Mouse (Mus musculus) limb, embryonic 11.5 days (tissue): Measurements from ENCODE around the gene Rora. TPM values are rescaled to one million over a fixed set of nuclear protein-coding genes. Genes with fewer than 3 reads are reported as not detected.

ENCODE experiments used
- ATAC-seq: fragments of 200-750 bp; cut with Nextera tagmentation; 2 replicates; pipeline ENCODE4 v1.8.0; 2017; ENCODE audit warnings: low read depth; ENCODE audit not compliant: insufficient number of reproducible peaks, low FRiP score, low TSS enrichment
- DNase-seq: peaks from one replicate; pipeline ENCODE4 v3.0.0-alpha.2; 2015; ENCODE audit warnings: low spot score
- H3K27ac ChIP-seq: fragments of 300-500 bp; sonication (generic); replicated peaks from 2 replicates; pipeline ENCODE4 v1.5.1; 2014; ENCODE audit warnings: low read depth, mild to moderate bottlenecking, low read length
- H3K27me3 ChIP-seq: fragments of 300-500 bp; sonication (generic); 2 replicates; pipeline ENCODE4 v1.6.1; 2014; ENCODE audit warnings: mild to moderate bottlenecking, low read length, mixed read lengths; ENCODE audit not compliant: control insufficient read depth, insufficient read depth
- H3K36me3 ChIP-seq: fragments of 300-500 bp; sonication (generic); 2 replicates; pipeline ENCODE4 v1.6.1; 2014; ENCODE audit warnings: mild to moderate bottlenecking, low read length, moderate library complexity, mixed read lengths; ENCODE audit not compliant: control insufficient read depth, insufficient read depth
- H3K4me1 ChIP-seq: fragments of 300-500 bp; sonication (generic); 2 replicates; pipeline ENCODE4 v1.6.1; 2014; ENCODE audit warnings: low read length, mixed read lengths; ENCODE audit not compliant: control insufficient read depth, insufficient read depth
- H3K4me2 ChIP-seq: fragments of 300-500 bp; sonication (generic); 2 replicates; pipeline ENCODE4 v1.6.1; 2014; ENCODE audit warnings: low read depth, mild to moderate bottlenecking, moderate library complexity; ENCODE audit not compliant: severe bottlenecking
- H3K4me3 ChIP-seq: fragments of 300-500 bp; sonication (generic); 2 replicates; pipeline ENCODE4 v1.5.1; 2014; ENCODE audit warnings: low read depth, low read length
- H3K9ac ChIP-seq: fragments of 300-500 bp; sonication (generic); 2 replicates; pipeline ENCODE4 v1.6.1; 2014; ENCODE audit warnings: mild to moderate bottlenecking, low read length
- H3K9me3 ChIP-seq: fragments of 300-500 bp; sonication (generic); 2 replicates; pipeline ENCODE4 v1.6.1; 2016; ENCODE audit warnings: low read length; ENCODE audit not compliant: control insufficient read depth
- WGBS: fragments of 180-500 bp; shearing (Covaris S2); extraction: QIAGEN DNeasy Blood & Tissue Kit; methylation state at CpG from one replicate; pipeline ENCODE4 v1.1.7; 2014; 5-methylcytosine and 5-hydroxymethylcytosine counted together
- polyA plus RNA-seq: library from polyadenylated mRNA; unstranded; fragments of >200 nt; fragmentation: Nextera tagmentation; extraction: Ambion mirVana; gene quantifications from 2 replicates; pipeline ENCODE4 v1.2.1, GENCODE M21; 2014

Gene Rora
- polyA plus RNA-seq, 1 experiment from 2014 or later = 3.1 TPM

DNA sequence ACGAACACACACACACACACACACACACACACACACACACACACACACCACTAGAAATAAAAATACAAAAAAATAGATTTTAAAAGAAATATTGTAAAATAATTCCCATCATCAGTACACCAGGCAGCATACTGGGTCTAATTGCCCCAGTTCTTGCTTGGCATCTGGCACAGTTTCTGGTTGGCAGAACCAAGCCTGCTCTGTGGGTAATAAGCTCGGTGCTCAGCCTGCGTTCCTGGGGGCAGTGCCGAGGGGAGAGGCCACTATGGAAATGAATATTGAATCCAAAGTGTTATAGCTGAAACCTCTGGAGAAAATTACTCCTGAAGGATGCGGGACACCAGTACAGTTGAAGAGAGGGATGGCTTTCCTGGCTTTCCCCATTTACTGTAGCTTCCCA, 310.3 kb downstream of the Rora start:
- ATAC-seq = no peak
- Histone ChIP-seq H3K27me3 (no peaks in the 10 kb centered on the region), H3K4me3 (no peak overlapping the region), H3K27ac (no peak overlapping the region), H3K36me3 (no peaks in the 10 kb centered on the region), H3K4me2 (no peak overlapping the region), H3K9ac (no peak overlapping the region), H3K9me3 (no peaks in the 10 kb centered on the region), H3K4me1 (no peaks in the 10 kb centered on the region)
- WGBS = 91% methylated on average over 5 of the region's 5 CpGs
- no peak for DNase-seq

DNA sequence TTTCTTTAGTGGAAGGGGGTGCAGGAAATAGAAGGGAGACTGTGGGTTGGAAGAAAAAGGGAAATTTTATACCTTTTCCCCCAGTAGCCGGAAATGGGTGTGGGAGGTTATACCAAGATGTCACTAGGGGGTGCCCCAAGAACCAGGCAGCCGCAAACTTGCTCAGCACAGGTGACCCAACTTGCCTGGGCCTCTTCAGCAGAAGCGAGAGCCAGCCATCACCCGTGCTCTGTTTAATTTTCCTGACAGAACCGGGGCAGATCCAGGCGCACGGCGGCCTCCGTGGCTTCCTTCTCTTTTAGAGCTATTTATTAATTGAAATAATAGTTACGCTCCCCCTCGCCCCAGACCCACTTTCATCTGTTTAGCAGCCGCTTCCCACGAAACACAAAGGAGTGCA, 313.0 kb downstream of the Rora start:
- Histone ChIP-seq H3K9me3 (no peaks in the 10 kb centered on the region), H3K36me3 (no peaks in the 10 kb centered on the region), H3K4me3 (no peak overlapping the region), H3K9ac (no peak overlapping the region), H3K4me1 (no peaks in the 10 kb centered on the region), H3K27me3 (no peaks in the 10 kb centered on the region), H3K27ac (no peak overlapping the region), H3K4me2 (no peak overlapping the region)
- DNase-seq (peak; percentile 44), ATAC-seq (no peak)
- 50% methylated on average over 13 of the region's 13 CpGs for WGBS

DNA sequence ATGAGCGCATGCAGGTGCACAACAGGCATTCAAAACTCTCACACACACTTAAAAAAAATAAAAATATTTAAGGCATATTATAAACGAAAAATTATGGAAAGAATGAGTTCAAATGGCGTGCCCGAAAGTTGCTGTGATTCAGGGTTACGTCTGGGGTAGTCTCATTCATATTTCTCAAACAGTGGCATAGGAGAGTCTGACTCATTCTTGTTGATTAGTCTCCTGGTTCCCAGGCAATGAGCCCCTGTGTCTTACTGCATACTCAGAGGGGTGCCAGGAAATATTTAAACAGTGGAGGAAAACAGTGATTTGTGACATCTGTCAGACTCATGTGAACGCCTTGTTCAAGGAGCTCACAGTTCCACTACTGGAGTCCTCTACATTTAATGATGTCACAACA, 316.5 kb downstream of the Rora start:
- no peak for DNase-seq
- Histone ChIP-seq H3K27ac (no peak overlapping the region), H3K27me3 (no peaks in the 10 kb centered on the region), H3K36me3 (no peaks in the 10 kb centered on the region), H3K9ac (no peak overlapping the region), H3K4me3 (no peak overlapping the region), H3K4me1 (no peaks in the 10 kb centered on the region), H3K9me3 (no peaks in the 10 kb centered on the region), H3K4me2 (no peak overlapping the region)
- 77% methylated on average over 6 of the region's 6 CpGs for WGBS
- ATAC-seq = no peak

DNA sequence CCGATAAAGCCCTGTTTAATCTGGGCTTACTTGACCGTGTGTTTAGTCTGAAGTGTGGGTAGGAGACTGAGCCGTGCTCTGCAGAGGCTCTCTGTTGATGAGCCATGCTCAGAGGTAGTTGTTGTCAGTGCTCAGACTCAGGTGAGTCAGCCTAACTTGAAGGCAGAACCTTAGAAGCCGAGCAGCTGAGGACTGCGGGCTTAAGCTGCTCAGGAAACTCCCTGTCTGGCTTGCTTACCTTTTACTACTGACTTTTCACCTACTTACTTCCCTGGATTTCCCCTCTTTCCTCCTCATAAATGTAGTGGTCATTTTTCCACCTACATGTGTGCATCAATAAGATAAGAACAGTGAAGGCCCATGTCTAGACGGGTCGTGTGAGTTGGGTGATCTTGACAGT, 318.7 kb downstream of the Rora start:
- Histone ChIP-seq H3K36me3 (no peaks in the 10 kb centered on the region), H3K27me3 (no peaks in the 10 kb centered on the region), H3K4me2 (no peak overlapping the region), H3K9me3 (no peaks in the 10 kb centered on the region), H3K4me1 (no peaks in the 10 kb centered on the region), H3K4me3 (no peak overlapping the region), H3K27ac (no peak overlapping the region), H3K9ac (no peak overlapping the region)
- DNase-seq (no peak), ATAC-seq (no peak)
- WGBS = 88% methylated on average over 7 of the region's 7 CpGs

DNA sequence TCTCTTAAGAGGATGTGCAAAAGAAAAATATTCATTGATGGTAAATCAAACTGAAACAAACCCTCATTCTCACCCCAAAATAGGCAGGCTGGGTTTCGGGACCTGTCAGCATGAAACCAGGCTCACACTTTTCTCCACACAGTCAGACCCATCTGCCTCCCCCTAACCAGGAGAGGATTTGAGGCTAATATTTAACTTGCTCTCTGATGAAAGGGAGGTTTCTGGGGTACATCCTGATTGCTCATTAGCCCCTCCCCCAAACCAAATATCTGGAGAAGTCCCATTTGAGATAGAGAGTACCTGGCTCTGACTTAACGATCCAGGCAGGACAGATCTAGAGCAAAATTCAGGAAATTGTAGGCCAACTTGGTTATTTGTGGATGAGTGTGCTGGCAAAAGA, 320.9 kb downstream of the Rora start:
- H3K4me1 ChIP-seq = no peaks in the 10 kb centered on the region
- H3K4me3 ChIP-seq = no peak overlapping the region
- WGBS = 86% methylated on average over 2 of the region's 2 CpGs
- DNase-seq (no peak), ATAC-seq (no peak)
- H3K27ac ChIP-seq = no peak overlapping the region
- H3K9ac ChIP-seq = no peak overlapping the region
- H3K4me2 ChIP-seq = no peak overlapping the region
- H3K9me3 ChIP-seq = no peaks in the 10 kb centered on the region
- no peaks in the 10 kb centered on the region for H3K27me3 ChIP-seq
- no peaks in the 10 kb centered on the region for H3K36me3 ChIP-seq

DNA sequence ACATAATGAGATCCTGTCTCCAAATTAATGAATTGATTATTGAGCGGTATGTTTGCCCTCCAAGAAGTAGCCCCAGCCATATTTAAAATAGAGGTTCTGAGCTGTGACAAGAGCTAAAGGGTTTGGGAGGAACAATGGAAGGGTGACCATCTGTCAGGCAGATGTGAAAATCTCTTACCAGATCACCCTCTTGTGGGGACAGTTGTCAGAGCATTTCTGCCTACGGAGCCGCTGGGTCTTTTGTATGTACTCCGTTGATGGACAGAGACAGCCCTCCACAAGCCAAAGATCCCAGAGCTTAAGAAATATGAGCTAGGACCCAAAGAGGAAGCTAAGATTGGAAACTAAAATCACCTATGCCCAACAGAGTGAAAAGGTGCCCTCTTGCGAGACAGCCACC, 322.6 kb downstream of the Rora start:
- DNase-seq = no peak
- H3K4me1 ChIP-seq = no peaks in the 10 kb centered on the region
- no peaks in the 10 kb centered on the region for H3K9me3 ChIP-seq
- no peak overlapping the region for H3K4me3 ChIP-seq
- no peak overlapping the region for H3K4me2 ChIP-seq
- no peaks in the 10 kb centered on the region for H3K27me3 ChIP-seq
- H3K9ac ChIP-seq = no peak overlapping the region
- WGBS = 69% methylated on average over 5 of the region's 5 CpGs
- H3K27ac ChIP-seq = no peak overlapping the region
- no peaks in the 10 kb centered on the region for H3K36me3 ChIP-seq
- ATAC-seq = no peak

DNA sequence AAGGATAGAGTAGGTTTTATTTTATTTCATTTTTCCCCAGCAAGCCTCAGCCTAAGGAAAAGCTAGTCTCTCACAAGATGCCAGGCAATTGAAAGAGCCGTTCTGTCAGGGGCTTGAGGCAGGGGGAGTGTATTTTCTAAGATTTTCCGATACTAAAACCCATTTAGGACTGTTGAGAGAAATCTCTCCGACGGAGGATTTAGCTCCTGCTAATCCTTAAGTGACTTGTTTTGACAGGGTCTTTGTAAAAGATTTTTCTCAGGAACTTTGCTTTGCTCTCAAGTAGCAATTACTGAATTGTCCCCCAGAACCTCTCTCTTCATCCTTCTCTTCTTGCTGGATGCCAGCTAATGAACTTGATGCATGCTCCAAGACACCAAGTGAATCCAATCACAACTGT, 323.3 kb downstream of the Rora start:
- no peak for DNase-seq
- ATAC-seq = no peak
- Histone ChIP-seq H3K27me3 (no peaks in the 10 kb centered on the region), H3K4me1 (no peaks in the 10 kb centered on the region), H3K27ac (no peak overlapping the region), H3K4me3 (no peak overlapping the region), H3K36me3 (no peaks in the 10 kb centered on the region), H3K9me3 (no peaks in the 10 kb centered on the region), H3K9ac (no peak overlapping the region), H3K4me2 (no peak overlapping the region)
- 66% methylated on average over 4 of the region's 4 CpGs for WGBS

DNA sequence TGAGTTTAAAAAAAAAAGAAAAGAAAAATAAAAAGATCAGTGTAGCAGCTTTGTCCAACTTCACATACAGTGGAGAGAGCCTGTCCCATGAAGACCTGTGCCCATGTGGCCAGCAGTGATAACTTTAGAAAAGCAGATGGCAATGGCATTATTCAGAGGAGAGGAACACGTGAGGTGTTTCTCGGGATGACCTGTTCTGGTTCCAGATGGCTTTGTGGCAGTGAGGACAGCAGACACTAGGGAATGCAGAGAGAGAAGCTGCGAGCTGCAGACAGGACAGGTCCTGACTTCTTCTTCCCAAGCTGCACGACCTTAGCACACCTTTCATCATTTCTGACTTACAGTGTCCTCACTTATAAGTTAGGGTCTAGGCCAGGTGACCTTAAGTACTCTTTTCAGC, 325.1 kb downstream of the Rora start:
- no peaks in the 10 kb centered on the region for H3K27me3 ChIP-seq
- H3K4me3 ChIP-seq = no peak overlapping the region
- H3K27ac ChIP-seq = no peak overlapping the region
- 69% methylated on average over 4 of the region's 4 CpGs for WGBS
- no peaks in the 10 kb centered on the region for H3K9me3 ChIP-seq
- no peak for DNase-seq
- H3K9ac ChIP-seq = no peak overlapping the region
- ATAC-seq = no peak
- H3K36me3 ChIP-seq = no peaks in the 10 kb centered on the region
- H3K4me1 ChIP-seq = no peaks in the 10 kb centered on the region
- no peak overlapping the region for H3K4me2 ChIP-seq

DNA sequence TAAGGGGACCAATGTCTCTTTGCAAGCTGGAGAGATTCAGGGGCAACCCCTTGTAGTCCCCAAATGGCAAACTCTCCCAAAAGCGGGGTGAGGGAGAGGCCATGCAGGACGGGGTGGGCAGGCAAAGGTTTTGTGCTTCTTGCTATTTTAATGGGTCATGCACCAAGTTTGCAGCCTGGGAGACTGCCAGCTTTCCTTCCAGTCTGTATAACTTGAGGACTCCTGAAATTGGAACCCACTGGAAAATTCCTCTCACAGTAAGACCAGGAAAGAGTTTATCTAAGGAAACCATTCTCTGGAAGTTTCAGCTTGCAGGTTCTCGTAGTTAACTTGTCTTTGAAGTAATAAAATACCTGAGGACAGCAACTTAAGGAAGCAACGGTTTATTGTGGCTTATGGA, 326.5 kb downstream of the Rora start:
- peaks cover 3% of the 10 kb centered on the region for H3K4me1 ChIP-seq
- no peak overlapping the region for H3K4me3 ChIP-seq
- WGBS = 79% methylated on average over 4 of the region's 4 CpGs

More for the DNA sequence above, 326.5 kb downstream of the Rora start:
- Histone ChIP-seq H3K27me3 (no peaks in the 10 kb centered on the region), H3K9ac (no peak overlapping the region), H3K4me2 (no peak overlapping the region), H3K9me3 (no peaks in the 10 kb centered on the region), H3K27ac (no peak overlapping the region), H3K36me3 (no peaks in the 10 kb centered on the region)
- no peak for DNase-seq
- no peak for ATAC-seq
